Mouse (Mus musculus) ES-E14 (cell line): ENCODE measurements around the gene Esam. TPM values are rescaled to one million over a fixed set of nuclear protein-coding genes. Genes with fewer than 3 reads are reported as not detected.

Experiments used
- DNase-seq: peaks from one replicate; pipeline ENCODE4 v3.0.0-alpha.2; 2013; ENCODE audit warnings: low read depth, low spot score
- H3K27ac ChIP-seq: 2 replicates; pipeline ENCODE4 v1.5.1; 2012; ENCODE audit warnings: low read depth, mild to moderate bottlenecking, low read length, moderate library complexity, mixed read lengths; ENCODE audit not compliant: poor library complexity, insufficient read depth, severe bottlenecking
- H3K36me3 ChIP-seq: 2 replicates; pipeline ENCODE4 v1.6.1; 2012; ENCODE audit warnings: mild to moderate bottlenecking, low read length, moderate library complexity, mixed read lengths; ENCODE audit not compliant: control insufficient read depth, poor library complexity, insufficient read depth, severe bottlenecking
- H3K4me1 ChIP-seq, 2 experiments: fragments of 150-350 bp in 1 of 2; sonication (generic) in 1 of 2; 2 replicates each; pipeline ENCODE4 v1.6.1; 2012; ENCODE audit warnings: low read length in 2 of 2, mild to moderate bottlenecking in 1 of 2, mixed read lengths in 1 of 2; ENCODE audit not compliant: control insufficient read depth in 2 of 2, insufficient read depth in 2 of 2, poor library complexity in 1 of 2
- H3K4me3 ChIP-seq, 2 experiments: fragments of 150-350 bp in 1 of 2; sonication (generic) in 1 of 2; 2 replicates each; pipeline ENCODE4 v1.5.1; 2012; ENCODE audit warnings: low read length in 2 of 2, low read depth in 1 of 2, mild to moderate bottlenecking in 1 of 2, mixed read lengths in 1 of 2; ENCODE audit not compliant: insufficient read depth in 1 of 2, poor library complexity in 1 of 2, severe bottlenecking in 1 of 2
- H3K9ac ChIP-seq: 2 replicates; pipeline ENCODE4 v1.6.1; 2012; ENCODE audit warnings: low read depth, mild to moderate bottlenecking, low read length, mixed read lengths; ENCODE audit not compliant: poor library complexity, insufficient read depth, severe bottlenecking
- H3K9me3 ChIP-seq: fragments of 150-350 bp; sonication (generic); 2 replicates; pipeline ENCODE4 v1.6.1; 2012; ENCODE audit warnings: low read depth, mild to moderate bottlenecking, low read length; ENCODE audit not compliant: control insufficient read depth, insufficient read depth
- CHD2 ChIP-seq: IDR thresholded peaks from 2 replicates; pipeline ENCODE4 v1.6.1; 2014; ENCODE audit warnings: mild to moderate bottlenecking, low read depth, low read length, inconsistent platforms
- HCFC1 ChIP-seq: IDR thresholded peaks from 2 replicates; pipeline ENCODE4 v1.6.1; 2012; ENCODE audit warnings: low read length, inconsistent platforms, borderline replicate concordance; ENCODE audit not compliant: insufficient read depth
- MAFK ChIP-seq: IDR thresholded peaks from 2 replicates; pipeline ENCODE4 v1.6.1; 2014; ENCODE audit warnings: mild to moderate bottlenecking, low read depth, low read length, inconsistent platforms; ENCODE audit not compliant: insufficient read depth
- ZC3H11A ChIP-seq: IDR thresholded peaks from 2 replicates; pipeline ENCODE4 v1.6.1; 2012; ENCODE audit warnings: low read depth, mild to moderate bottlenecking, inconsistent platforms, low read length, borderline replicate concordance
- ZNF384 ChIP-seq: IDR thresholded peaks from 2 replicates; pipeline ENCODE4 v1.6.1; 2012; ENCODE audit warnings: low read depth, low read length, inconsistent platforms
- in situ Hi-C, 2 experiments: fragments of 600-800 bp; cut with MboI; formaldehyde crosslinking; loops; one replicate each; pipeline ENCODE4 v1.15.1; 2025; ENCODE audit warnings: low sequenced_read_pairs in 2 of 2, inconsistent platforms in 1 of 2; ENCODE audit not compliant: unreplicated experiment in 2 of 2
- total RNA-seq: library from RNA; depleted of rRNA; stranded (reverse); fragments of 300-350 nt; gene quantifications from 2 replicates; pipeline ENCODE4 v1.2.3, GENCODE M21; 2012

Gene Esam
- total RNA-seq, 1 experiment: 6.5 TPM

DNA sequence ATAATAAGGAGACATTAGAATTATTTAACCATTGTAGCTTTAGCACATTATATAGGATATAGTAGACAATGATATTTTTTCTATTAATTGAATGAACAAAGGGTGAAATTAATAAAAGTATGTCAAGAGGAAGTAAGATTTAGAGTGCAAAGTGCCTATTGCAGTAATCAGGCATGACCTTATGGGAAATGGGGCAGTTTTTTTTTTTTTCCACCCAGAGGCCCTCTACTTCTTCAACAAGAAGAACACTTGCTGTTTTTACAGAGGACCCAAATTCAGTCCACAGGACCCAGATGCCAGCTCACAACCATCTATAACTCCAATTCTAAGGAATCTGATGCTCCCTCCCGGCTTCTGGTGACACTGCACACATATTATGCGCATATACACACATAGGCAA lies 32.7 kb downstream of the Esam start:
- in situ Hi-C loops: no loop called here
- H3K9ac ChIP-seq: no peak overlapping the region
- no peak for DNase-seq
- TF ChIP-seq CHD2: no peak
- TF ChIP-seq MAFK: no peak
- TF ChIP-seq ZC3H11A: no peak
- TF ChIP-seq ZNF384: no peak
- TF ChIP-seq HCFC1: no peak
- no peaks in the 10 kb centered on the region for H3K9me3 ChIP-seq
- H3K4me1 ChIP-seq: no peaks in the 10 kb centered on the region
- H3K4me3 ChIP-seq: no peak overlapping the region
- no peak overlapping the region for H3K27ac ChIP-seq
- H3K36me3 ChIP-seq: no peaks in the 10 kb centered on the region

- DNase-seq: no peak
- no peak for TF ChIP-seq ZNF384
- TF ChIP-seq ZC3H11A: no peak
- TF ChIP-seq MAFK: no peak
- TF ChIP-seq CHD2: no peak
- TF ChIP-seq HCFC1: no peak
- H3K36me3 ChIP-seq: no peaks in the 10 kb centered on the region
- no peaks in the 10 kb centered on the region for H3K9me3 ChIP-seq
- H3K9ac ChIP-seq: no peak overlapping the region
- H3K27ac ChIP-seq: no peak overlapping the region
- in situ Hi-C loops: no loop called here
- no peaks in the 10 kb centered on the region for H3K4me1 ChIP-seq
- H3K4me3 ChIP-seq: no peak overlapping the region
Observed at GRCm38 (mm10) chr9:37563805-37564204, 35.9 kb downstream of the Esam start.

- H3K36me3 ChIP-seq: no peaks in the 10 kb centered on the region
- no peak for TF ChIP-seq CHD2
- no peak for TF ChIP-seq MAFK
- no peak for TF ChIP-seq ZC3H11A
- no peak for TF ChIP-seq ZNF384
- TF ChIP-seq HCFC1: no peak
- DNase-seq: no peak
- H3K9ac ChIP-seq: no peak overlapping the region
- H3K27ac ChIP-seq: no peak overlapping the region
- in situ Hi-C loops: no loop called here
- no peak overlapping the region for H3K4me3 ChIP-seq
- no peaks in the 10 kb centered on the region for H3K4me1 ChIP-seq
- no peaks in the 10 kb centered on the region for H3K9me3 ChIP-seq
Observed at GRCm38 (mm10) chr9:37567019-37567418, 39.1 kb downstream of the Esam start.

- no peak overlapping the region for H3K4me3 ChIP-seq
Observed at GRCm38 (mm10) chr9:37567454-37567853, 39.6 kb downstream of the Esam start.

More at GRCm38 (mm10) chr9:37567454-37567853, 39.6 kb downstream of the Esam start:
- no peaks in the 10 kb centered on the region for H3K9me3 ChIP-seq
- H3K9ac ChIP-seq: no peak overlapping the region
- no peaks in the 10 kb centered on the region for H3K36me3 ChIP-seq
- no peak for TF ChIP-seq ZNF384
- TF ChIP-seq CHD2: no peak
- TF ChIP-seq MAFK: no peak
- no peak for TF ChIP-seq ZC3H11A
- no peaks in the 10 kb centered on the region for H3K4me1 ChIP-seq
- in situ Hi-C loops: no loop called here
- H3K27ac ChIP-seq: no peak overlapping the region
- no peak for DNase-seq
